Mouse (Mus musculus) stomach, postnatal 0 days (tissue): ENCODE results near the gene Tfr2.

Source experiments
- CTCF ChIP-seq: IDR thresholded peaks from 2 replicates; pipeline ENCODE4 v1.5.1; 2016; ENCODE audit warnings: antibody characterized with exemption, low read depth, mild to moderate bottlenecking, moderate library complexity
- EP300 ChIP-seq: optimal IDR thresholded peaks from 2 replicates; pipeline ENCODE3; 2016; ENCODE audit warnings: antibody characterized with exemption

DNA sequence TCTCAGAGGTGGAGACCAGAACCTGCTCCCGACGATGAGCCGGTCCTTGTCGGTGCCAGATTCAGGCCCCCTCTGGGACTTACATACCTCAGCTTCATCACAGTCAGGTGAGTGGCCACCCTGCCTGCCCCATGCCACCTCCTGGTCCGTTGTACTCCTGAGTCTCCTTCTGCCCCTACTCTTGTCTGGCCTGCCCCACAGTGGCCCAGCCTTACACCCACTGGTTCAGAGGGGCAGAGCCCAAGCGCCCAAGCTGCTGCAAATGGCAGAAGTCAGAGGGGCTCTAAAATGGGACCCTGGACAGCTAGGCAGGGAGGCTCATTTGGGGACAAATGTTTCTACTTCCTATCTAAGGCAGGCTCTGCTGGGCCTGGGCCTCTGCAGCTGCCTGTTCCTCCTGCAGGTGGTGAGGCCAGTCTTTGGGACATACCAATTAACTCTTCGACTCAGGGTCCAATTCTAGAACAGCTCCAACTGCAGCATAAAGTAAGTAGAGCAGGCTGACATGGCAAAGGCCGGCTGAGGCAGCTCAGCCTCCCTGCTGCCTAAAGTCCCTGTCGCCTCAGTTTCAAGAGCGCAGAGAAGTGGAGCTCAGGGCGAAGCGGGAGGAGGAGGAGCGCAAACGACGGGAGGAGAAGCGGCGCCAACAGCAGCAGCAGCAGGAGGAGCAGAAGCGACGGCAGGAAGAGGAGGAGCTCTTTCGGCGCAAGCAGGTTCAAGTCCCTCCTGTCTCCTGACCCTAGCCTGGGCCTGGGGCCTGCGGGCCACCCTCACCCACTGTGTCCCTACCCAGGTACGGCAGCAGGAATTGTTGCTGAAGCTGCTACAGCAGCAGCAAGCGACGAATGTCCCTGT, 46.0 kb upstream of the Tfr2 start:
- TF ChIP-seq EP300 (no peak), CTCF (peak; percentile 22; the same call in 1 of the 2 replicates)
